Mouse (Mus musculus) MEL (cell line): ENCODE results near the gene Tbx3. TPM values are rescaled to one million over a fixed set of nuclear protein-coding genes. Genes with fewer than 3 reads are reported as not detected.

Experiments used
- DNase-seq: peaks from one replicate; pipeline ENCODE4 v3.0.0; 2011; ENCODE audit warnings: low read depth, low spot score
- H3K27ac ChIP-seq: 2 replicates; pipeline ENCODE4 v1.5.1; 2012; ENCODE audit warnings: low read depth, mild to moderate bottlenecking, control low read depth, low read length, moderate library complexity; ENCODE audit not compliant: control insufficient read depth
- H3K27me3 ChIP-seq, 2 experiments: fragments of 150-350 bp in 1 of 2; sonication (generic) in 1 of 2; 2 replicates each; pipeline ENCODE4 v1.6.1; 2012; ENCODE audit warnings: low read length in 2 of 2, mild to moderate bottlenecking in 2 of 2, improper control_type of control experiment in 1 of 2, moderate library complexity in 1 of 2; ENCODE audit not compliant: insufficient read depth in 2 of 2, control insufficient read depth in 1 of 2
- H3K36me3 ChIP-seq, 2 experiments: 2 replicates each; pipeline ENCODE4 v1.6.1; 2012 to 2014; ENCODE audit warnings: low read length in 2 of 2, improper control_type of control experiment in 1 of 2, inconsistent platforms in 1 of 2, mild to moderate bottlenecking in 1 of 2; ENCODE audit not compliant: insufficient read depth in 2 of 2, control insufficient read depth in 1 of 2
- H3K4me1 ChIP-seq, 2 experiments: fragments of 150-350 bp in 1 of 2; sonication (generic) in 1 of 2; 2 replicates each; pipeline ENCODE4 v1.6.1; 2012; ENCODE audit warnings: low read length in 2 of 2, improper control_type of control experiment in 1 of 2, mild to moderate bottlenecking in 1 of 2; ENCODE audit not compliant: insufficient read depth in 2 of 2, control insufficient read depth in 1 of 2
- H3K4me3 ChIP-seq, 2 experiments: fragments of 150-350 bp in 1 of 2; sonication (generic) in 1 of 2; 2 replicates each; pipeline ENCODE4 v1.5.1; 2012; ENCODE audit warnings: low read depth in 2 of 2, low read length in 2 of 2, mild to moderate bottlenecking in 2 of 2, moderate library complexity in 2 of 2, control low read depth in 1 of 2, improper control_type of control experiment in 1 of 2; ENCODE audit not compliant: control insufficient read depth in 1 of 2, insufficient read depth in 1 of 2
- H3K79me2 ChIP-seq: 2 replicates; pipeline ENCODE4 v1.6.1; 2012; ENCODE audit warnings: mild to moderate bottlenecking, low read length, moderate library complexity; ENCODE audit not compliant: control insufficient read depth, poor library complexity, insufficient read depth
- H3K9ac ChIP-seq: 2 replicates; pipeline ENCODE4 v1.6.1; 2012; ENCODE audit warnings: low read depth, mild to moderate bottlenecking, control low read depth, low read length, moderate library complexity; ENCODE audit not compliant: control insufficient read depth, poor library complexity, severe bottlenecking
- H3K9me3 ChIP-seq: fragments of 150-350 bp; sonication (generic); replicated peaks from 2 replicates; pipeline ENCODE4 v1.6.1; 2012; ENCODE audit warnings: mild to moderate bottlenecking, low read length, improper control_type of control experiment, moderate library complexity; ENCODE audit not compliant: insufficient read depth
- BHLHE40 ChIP-seq: IDR thresholded peaks from 2 replicates; pipeline ENCODE4 v1.6.1; 2012; ENCODE audit warnings: low read depth, mild to moderate bottlenecking, inconsistent platforms, low read length, improper control_type of control experiment, borderline replicate concordance
- CTCF ChIP-seq, 3 experiments: IDR thresholded peaks in 2 of 3; conservative IDR thresholded peaks in 1 of 3; 2 replicates each; pipeline ENCODE4 v1.5.1; 2011 to 2012; ENCODE audit warnings: low read length in 3 of 3, low read depth in 2 of 3, mild to moderate bottlenecking in 2 of 3, improper control_type of control experiment in 1 of 3, inconsistent platforms in 1 of 3, mixed read lengths in 1 of 3, moderate library complexity in 1 of 3; ENCODE audit not compliant: control insufficient read depth in 1 of 3, insufficient read depth in 1 of 3, poor library complexity in 1 of 3, severe bottlenecking in 1 of 3
- GATA1 ChIP-seq: IDR thresholded peaks from 2 replicates; pipeline ENCODE4 v1.6.1; 2011; ENCODE audit warnings: low read depth, low read length, improper control_type of control experiment
- KAT2A ChIP-seq: conservative IDR thresholded peaks from 2 replicates; pipeline ENCODE4 v1.6.1; 2012; ENCODE audit warnings: low read depth, low read length, improper control_type of control experiment, inconsistent platforms
- MAX ChIP-seq: IDR thresholded peaks from 2 replicates; pipeline ENCODE4 v1.6.1; 2011; ENCODE audit warnings: low read length, improper control_type of control experiment
- MYB ChIP-seq: IDR thresholded peaks from 2 replicates; pipeline ENCODE4 v1.6.1; 2011; ENCODE audit warnings: mild to moderate bottlenecking, low read depth, low read length, improper control_type of control experiment
- POLR2A ChIP-seq, 2 experiments: IDR thresholded peaks; 2 replicates each; pipeline ENCODE4 v1.6.1; 2011 to 2012; ENCODE audit warnings: low read length in 2 of 2, mild to moderate bottlenecking in 2 of 2, control low read depth in 1 of 2, improper control_type of control experiment in 1 of 2, low read depth in 1 of 2, moderate library complexity in 1 of 2; ENCODE audit not compliant: control insufficient read depth in 1 of 2, insufficient read depth in 1 of 2, poor library complexity in 1 of 2
- POLR2AphosphoS2 ChIP-seq: IDR thresholded peaks from 2 replicates; pipeline ENCODE4 v1.6.1; 2011; ENCODE audit warnings: low read length, improper control_type of control experiment
- RAD21 ChIP-seq: IDR thresholded peaks from 2 replicates; pipeline ENCODE4 v1.6.1; 2011; ENCODE audit warnings: mild to moderate bottlenecking, low read depth, low read length, improper control_type of control experiment
- SMC3 ChIP-seq: IDR thresholded peaks from 2 replicates; pipeline ENCODE4 v1.6.1; 2011; ENCODE audit warnings: low read depth, low read length, improper control_type of control experiment
- ZC3H11A ChIP-seq: IDR thresholded peaks from 2 replicates; pipeline ENCODE4 v1.6.1; 2012; ENCODE audit warnings: low read depth, mild to moderate bottlenecking, inconsistent platforms, low read length, improper control_type of control experiment
- ZKSCAN1 ChIP-seq: IDR thresholded peaks from 2 replicates; pipeline ENCODE4 v1.6.1; 2012; ENCODE audit warnings: low read depth, mild to moderate bottlenecking, inconsistent platforms, low read length, improper control_type of control experiment, moderate library complexity
- polyA plus RNA-seq, 2 experiments: library from polyadenylated mRNA; stranded (reverse) in 1 of 2; unstranded in 1 of 2; fragments of >175 nt in 1 of 2; fragments of >200 nt in 1 of 2; gene quantifications; 2 replicates each; pipeline versions ENCODE4 v1.2.1 to v1.2.4; 2012; ENCODE audit warnings: low replicate concordance in 2 of 2, low read depth in 1 of 2; ENCODE audit not compliant: insufficient read length in 2 of 2, insufficient read depth in 1 of 2, missing spikeins in 1 of 2
- total RNA-seq: library from RNA; depleted of rRNA; stranded (reverse); fragments of 300-350 nt; gene quantifications from 2 replicates; pipeline ENCODE4 v1.2.3, GENCODE M21; 2012

Tbx3 gene
- total and polyA plus RNA-seq, 3 experiments, result not detected

DNA sequence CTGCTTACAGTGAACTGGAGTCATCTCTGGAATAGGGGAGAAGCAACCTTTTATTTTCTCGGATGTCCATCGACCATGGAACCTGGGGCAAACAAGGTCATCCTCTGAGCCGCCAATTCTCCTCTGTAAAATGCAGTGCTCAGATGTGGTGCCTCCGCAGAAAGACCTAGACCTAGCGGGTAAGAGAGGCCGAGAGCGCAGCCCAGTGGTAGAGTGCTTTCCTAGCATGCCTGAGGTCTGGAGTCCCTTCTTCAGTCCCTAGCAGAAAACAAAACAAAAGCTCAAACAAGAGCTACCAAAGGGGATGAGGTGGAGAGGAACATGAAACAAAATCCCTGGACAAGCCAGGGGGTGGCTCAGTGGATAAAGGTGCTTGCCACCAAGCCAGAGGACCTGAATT lies 40.3 kb downstream of the Tbx3 start (continued):
- TF ChIP-seq MAX, result no peak
- no peak for TF ChIP-seq POLR2A (IDR thresholded peaks at IDR 0.05; ENCODE audit: control insufficient read depth in 1 of 2, insufficient read depth in 1 of 2, low read depth in 1 of 2, low read length in 2 of 2, poor library complexity in 1 of 2)
- TF ChIP-seq, all 39 proteins: peak for 0

DNA sequence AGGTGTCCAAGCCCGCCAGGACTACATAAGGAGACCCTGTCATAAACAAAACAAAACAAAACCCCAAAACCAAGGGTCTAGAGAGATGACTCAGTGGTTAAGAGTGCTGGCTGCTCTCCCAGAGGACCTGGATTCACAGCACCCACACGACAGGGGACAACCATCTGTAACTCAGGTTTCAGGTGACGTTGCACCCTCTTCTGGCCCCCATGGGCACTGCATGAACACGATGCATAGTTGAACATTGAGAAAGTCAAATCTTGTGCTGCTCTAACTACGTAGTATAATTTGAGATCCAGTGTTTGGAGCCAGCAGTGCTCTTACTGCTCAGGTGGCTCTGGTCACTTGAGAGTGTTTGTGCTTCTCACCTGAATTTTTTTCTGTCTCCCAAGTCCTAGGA lies 41.2 kb downstream of the Tbx3 start:
- Histone ChIP-seq H3K9ac (no peak overlapping the region), H3K79me2 (no peaks in the 10 kb centered on the region), H3K4me1 (no peaks in the 10 kb centered on the region), H3K36me3 (no peaks in the 10 kb centered on the region), H3K4me3 (no peak overlapping the region), H3K27me3 (no peaks in the 10 kb centered on the region), H3K27ac (no peak overlapping the region), H3K9me3 (no peaks in the 10 kb centered on the region)
- DNase-seq, result no peak
- no peak for TF ChIP-seq GATA1
- TF ChIP-seq, all 39 proteins: peak for 0

DNA sequence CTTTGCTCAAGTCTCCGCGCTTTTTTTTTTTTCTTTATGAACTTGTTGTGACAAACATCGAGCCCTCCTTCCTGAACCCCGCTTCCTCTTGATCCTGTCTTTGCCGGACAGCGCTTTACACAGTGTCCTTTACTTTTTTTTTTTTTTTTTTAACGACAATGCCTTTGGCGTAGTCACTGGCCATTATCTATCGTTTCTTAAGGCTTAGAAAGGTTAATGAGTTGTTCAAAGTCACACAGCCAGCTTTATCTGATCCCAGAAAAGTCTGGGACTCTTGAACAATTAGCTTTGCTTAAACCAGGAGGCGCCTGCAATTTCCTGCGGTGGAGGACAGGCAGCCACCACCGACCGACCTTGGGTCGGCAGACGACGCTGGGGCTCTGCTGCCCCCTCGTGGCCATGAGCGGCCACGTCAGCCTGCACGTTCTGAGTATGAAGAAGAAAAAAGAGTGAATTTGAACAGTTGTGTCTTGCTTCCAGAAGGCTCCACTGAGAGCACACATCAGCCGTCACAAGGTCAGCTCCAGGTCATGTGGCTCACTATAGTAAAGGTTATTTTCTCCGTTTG lies 42.3 kb downstream of the Tbx3 start:
- TF ChIP-seq ZC3H11A (0 out of 2 replicates have a peak, but pooled peaks have one; percentile 8), BHLHE40 (no peak), RAD21 (peak; percentile 27), CTCF (IDR thresholded peaks at IDR 0.05 in 2 of 3, conservative IDR thresholded peaks at IDR 0.05 in 1 of 3; ENCODE audit: control insufficient read depth in 1 of 3, insufficient read depth in 1 of 3, low read depth in 2 of 3, low read length in 3 of 3, poor library complexity in 1 of 3, severe bottlenecking in 1 of 3) (peak; percentile 41 to 74 (median 47); a peak in 5 of 6 replicates), SMC3 (peak; percentile 48), ZKSCAN1 (no peak)
- Histone ChIP-seq H3K4me1 (no peaks in the 10 kb centered on the region), H3K9ac (no peak overlapping the region), H3K27me3 (no peaks in the 10 kb centered on the region), H3K9me3 (no peaks in the 10 kb centered on the region), H3K36me3 (no peaks in the 10 kb centered on the region), H3K27ac (no peak overlapping the region), H3K4me3 (no peak overlapping the region), H3K79me2 (no peaks in the 10 kb centered on the region)
- peak; percentile 11 for DNase-seq

DNA sequence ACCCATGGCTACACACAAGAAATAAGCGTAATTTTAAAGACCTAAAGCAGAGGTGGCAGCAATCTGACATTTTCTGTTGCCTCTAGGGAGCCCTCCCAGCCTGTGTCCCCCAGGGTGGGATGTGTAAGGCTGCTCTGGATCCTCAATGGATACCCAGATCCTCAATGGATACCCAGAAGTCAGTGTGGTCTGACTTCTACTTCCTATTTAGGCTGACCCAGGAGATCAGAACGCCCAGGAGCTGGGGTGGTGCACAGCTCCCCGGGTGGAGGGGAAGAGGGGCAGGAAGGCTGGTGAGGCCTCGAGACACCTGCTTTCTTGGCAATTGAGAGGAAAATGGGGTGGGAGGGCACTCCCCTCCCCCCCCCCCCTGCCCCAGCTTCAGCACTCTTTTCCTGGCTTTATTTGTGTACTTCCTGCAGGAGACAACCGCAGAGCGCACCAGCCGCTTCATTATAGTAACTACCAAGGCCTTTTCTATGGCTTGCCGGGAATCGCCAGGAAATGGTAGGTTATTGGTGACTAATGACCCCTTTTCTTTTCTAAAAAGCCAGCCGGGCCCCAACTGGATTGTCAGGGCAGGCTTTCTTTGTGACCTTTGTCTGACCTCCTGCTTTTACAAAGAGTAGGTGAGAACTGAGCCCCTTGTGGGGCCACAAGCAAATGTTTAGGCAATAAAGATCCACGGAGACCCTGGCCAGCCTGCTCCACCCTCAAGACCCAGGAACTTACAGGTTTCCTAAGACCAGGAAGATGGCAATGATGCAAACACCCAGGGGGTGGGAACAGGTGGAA lies 50.2 kb downstream of the Tbx3 start:
- H3K9me3 ChIP-seq, result no peaks in the 10 kb centered on the region
- no peak overlapping the region for H3K27ac ChIP-seq
- DNase-seq, result no peak

More for the DNA sequence above, 50.2 kb downstream of the Tbx3 start:
- Histone ChIP-seq H3K4me1 (no peaks in the 10 kb centered on the region), H3K4me3 (no peak overlapping the region), H3K79me2 (no peaks in the 10 kb centered on the region), H3K27me3 (no peaks in the 10 kb centered on the region), H3K36me3 (no peaks in the 10 kb centered on the region), H3K9ac (no peak overlapping the region)
- TF ChIP-seq MYB (no peak), ZC3H11A (no peak), KAT2A (no peak), POLR2AphosphoS2 (no peak)
